Mouse (Mus musculus): ENCODE results near the gene Zfp358.

The Zfp358 gene

DNA sequence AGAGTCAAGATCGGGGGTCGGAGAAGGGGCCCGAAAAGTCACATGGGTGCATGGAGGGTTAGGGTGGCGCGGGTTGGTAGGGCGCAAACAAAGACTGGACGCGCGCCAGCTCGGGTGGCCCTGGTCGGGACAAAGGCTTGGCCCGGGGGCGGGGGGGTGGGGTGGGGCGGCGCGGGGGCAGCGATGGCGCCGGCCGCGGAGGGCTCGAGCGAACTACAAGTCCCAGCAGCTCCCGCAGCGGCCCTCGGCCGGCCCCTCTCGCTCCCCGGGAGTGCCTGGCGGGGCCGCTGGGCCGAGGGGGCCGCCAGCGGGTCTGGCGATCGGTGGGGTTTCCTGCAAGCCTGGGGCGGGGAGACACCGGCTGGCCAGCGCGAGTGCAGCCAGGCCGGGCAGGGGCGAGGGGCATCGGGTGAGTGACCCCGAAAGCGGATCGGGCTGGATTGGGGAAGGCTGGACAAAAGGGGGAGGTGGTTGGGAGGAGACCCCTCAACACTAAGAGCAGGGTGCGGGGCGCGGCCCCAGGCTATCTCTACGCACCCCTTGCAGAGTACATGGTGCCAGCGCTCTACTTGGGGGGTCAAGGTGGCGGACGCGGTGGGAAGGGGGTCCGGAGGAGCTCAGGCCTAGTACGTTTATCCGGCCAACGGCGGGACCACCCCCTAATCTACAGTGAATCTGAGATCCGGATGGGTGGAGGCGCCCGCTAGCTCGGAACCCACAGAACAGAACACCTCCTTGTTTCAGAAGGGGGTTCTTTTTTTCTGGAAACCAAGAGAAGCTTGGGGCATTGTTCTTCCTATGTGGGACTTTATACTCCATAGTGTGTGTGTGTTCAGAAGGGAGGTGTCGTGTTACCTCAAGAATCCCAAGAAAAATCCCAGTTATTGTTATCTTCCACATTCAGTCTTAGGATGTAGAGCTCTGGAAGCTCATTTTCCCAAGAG lies at the start of gene Zfp358:
TSS of gene Zfp358 (plus strand) at position 238 of the 944 bp plus-strand sequence.
- peak; percentile 54 for DNase-seq (ENCODE audit: low read depth, low spot score)

GRCm38 (mm10) chr8:3449226-3449625 lies 43.7 kb upstream of the Zfp358 start:
- no peak for DNase-seq (ENCODE audit: low read depth, low spot score)

DNA sequence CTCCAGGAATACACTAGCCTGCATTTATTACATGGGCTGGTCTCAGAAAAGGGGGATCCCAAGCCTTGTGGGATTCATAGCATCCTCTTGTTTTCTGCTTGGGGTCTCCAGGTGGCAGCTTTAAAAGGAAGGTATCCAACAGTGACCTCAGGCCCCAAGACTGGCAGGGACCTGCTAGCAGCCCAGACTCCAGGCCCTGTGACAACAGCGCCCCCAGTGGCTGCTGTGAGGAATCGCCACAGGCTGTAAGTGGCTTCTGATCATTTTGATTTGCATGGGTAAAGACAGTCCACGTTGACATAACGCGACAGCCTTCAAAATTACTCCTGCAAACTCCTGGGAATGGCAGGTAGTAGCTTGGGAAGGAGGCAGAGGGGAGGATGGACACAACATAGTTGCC lies 42.3 kb upstream of the Zfp358 start:
- DNase-seq (ENCODE audit: low read depth, low spot score), result no peak

- no peak for DNase-seq (ENCODE audit: low read depth, low spot score)
Observed at GRCm38 (mm10) chr8:3451992-3452391, 40.9 kb upstream of the Zfp358 start.

GRCm38 (mm10) chr8:3463248-3463647 lies 29.7 kb upstream of the Zfp358 start:
- DNase-seq (ENCODE audit: low read depth, low spot score), result no peak

DNA sequence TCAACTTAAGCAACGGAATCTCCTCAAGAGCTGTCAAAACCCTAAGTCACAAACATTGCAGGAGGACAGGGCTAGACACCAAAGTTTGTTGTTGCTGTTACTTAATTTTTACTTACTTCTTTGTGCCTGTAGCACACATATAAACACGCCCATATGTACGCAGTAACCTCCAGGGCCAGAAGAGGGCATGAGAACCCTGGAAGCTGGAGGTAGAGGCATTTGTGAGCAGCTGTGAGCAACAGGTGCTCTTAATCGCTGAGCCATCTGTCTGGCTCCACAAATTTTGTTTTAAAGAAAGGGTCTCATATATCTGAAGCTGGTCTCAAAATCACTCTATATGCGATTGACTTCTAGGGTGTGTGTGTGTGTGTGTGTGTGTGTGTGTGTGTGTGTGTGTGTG lies 28.6 kb upstream of the Zfp358 start:
- DNase-seq (ENCODE audit: low read depth, low spot score), result no peak

- peak; percentile 77 for DNase-seq (ENCODE audit: low read depth, low spot score)
Observed at GRCm38 (mm10) chr8:3467006-3467885, 25.7 kb upstream of the Zfp358 start, which contains the start of gene Pex11g. Pex11g (minus strand) TSS chr8:3467680.

DNA sequence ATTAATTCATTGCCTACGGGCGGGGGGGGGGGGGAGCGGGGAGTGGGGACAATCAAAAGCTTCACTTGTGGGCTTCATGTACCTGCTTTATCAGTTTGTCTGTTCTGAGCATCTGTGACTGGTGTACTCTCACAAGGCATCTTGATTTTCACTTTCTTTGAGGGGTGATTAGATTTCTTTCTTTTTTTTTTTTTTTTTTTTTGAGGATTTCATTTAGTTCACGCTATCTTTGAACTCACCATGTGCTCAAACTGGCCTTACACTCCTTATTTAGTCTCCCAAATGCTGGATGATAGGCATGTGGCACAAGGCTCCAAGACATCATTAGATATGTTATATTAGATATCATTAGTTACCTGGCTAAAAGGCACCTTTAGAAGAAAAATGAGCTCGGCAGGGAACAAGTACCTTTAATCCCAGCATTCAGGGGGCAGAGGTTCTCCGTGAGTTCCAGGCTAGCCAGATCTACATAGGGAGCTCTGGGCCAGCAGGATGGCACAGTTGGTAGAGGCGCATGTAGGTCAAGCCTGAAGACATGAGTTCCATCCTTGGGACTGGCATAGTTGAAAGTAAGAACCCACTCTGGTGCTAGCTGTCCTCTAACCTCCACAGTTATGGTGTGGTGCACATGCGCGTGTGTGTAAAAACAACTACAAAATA lies 24.9 kb upstream of the Zfp358 start:
- DNase-seq (ENCODE audit: low read depth, low spot score), result no peak

GRCm38 (mm10) chr8:3468838-3469237 lies 24.1 kb upstream of the Zfp358 start:
- no peak for DNase-seq (ENCODE audit: low read depth, low spot score)

DNA sequence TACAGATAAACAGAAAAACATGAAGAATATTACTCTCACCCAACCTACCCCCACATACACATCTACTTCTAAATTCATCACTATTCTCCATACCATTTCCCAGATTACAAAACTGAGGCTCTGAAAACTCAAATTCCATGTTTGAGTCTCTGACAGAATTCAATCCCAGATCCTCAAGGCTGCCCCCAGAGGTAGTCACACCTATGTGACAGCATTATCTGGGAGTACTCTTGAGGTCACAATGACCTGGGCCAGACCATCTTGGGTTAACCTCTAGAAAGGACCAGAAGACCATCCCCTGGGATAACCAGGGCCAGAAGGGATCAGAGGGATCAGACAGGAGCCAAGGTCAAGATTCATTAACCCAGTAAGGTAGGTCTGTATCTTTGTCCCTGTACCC lies 22.4 kb upstream of the Zfp358 start, which contains the start of gene Tex45:
TSS of gene Tex45 (plus strand) at position 301 of the 400 bp plus-strand sequence.
- no peak for DNase-seq (ENCODE audit: low read depth, low spot score)

DNA sequence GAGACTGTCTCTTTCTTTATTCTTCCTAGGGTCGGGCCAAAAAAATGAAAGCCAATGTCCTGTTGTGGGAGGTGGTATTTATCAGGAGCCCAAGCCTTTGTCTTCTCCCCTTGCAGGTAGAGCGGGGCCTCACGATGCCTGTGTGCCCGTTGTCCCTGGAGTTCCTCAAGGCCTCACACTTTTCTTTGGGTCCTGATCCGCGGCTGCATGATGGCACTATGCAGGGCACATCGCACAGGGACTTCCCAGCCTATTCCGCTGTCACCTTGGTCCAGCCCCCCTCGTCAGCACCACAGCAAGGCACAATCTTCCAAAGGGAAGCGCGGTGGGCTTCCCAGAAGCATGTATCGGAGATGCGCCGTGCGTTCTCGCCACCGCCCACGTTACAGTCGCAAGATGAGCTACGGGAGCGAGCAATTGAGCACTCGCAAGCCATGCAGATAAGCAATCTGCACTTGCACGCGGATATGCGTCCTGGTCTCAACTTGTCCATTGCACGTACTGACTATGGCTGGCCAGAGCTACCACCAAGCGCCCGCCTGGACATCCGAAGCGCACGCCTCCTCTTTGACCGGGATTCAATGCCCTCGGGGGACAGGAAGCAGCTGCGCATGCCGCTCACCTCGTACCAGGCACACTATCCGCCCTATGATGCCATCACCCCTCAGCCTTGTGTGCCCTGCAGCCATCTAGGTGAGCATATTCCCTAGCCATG lies 17.1 kb upstream of the Zfp358 start:
- DNase-seq (ENCODE audit: low read depth, low spot score), result no peak

DNA sequence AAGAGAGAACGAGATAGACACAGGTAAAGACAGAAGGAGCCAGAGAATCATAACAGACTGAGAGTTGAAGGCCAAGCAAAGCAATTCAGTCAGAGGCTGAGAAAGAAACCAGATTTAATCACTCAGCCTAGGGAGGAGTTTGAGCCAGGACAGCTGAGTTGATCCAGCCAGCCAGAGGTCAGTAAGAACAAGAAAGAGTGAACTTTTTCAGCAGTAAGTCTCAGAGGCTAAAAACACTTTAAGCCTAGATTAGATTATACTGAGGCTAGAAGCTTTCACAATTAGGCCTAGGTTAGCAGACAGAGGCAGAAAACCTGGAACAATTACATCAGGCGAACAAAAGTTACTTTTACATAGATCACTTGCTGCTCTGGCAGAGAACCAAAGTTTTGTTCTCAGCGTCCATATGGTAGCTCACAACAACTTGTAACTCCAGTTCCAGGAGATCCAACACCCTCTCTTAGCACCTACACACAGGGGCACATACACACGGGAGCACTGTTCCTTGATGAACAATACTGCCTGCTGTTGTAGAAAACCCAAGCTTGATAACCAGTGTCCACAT lies 12.6 kb upstream of the Zfp358 start:
- DNase-seq (ENCODE audit: low read depth, low spot score), result no peak

DNA sequence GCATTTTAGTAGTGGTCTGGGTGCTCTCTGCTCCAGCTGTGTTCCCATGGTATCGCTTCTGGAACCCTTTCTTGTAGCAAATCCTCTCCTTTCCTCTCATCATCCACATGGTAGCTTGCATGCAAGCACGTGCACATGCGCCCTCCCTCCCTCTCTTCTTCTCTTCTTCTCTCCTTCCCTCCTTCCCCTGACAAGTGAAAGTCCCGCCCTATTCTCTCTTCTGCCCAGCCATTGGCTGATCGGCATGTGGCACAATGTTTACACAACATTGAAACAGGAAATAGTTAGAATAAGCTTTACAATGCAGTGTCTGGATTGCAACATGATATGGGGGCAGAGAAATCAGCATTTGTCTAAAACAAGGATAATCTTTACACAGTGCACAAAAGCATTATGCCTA lies 11.3 kb upstream of the Zfp358 start:
- no peak for DNase-seq (ENCODE audit: low read depth, low spot score)

- DNase-seq (ENCODE audit: low read depth, low spot score), result no peak
Observed at GRCm38 (mm10) chr8:3482240-3482740, 10.6 kb upstream of the Zfp358 start.

GRCm38 (mm10) chr8:3483546-3483945 lies 9.4 kb upstream of the Zfp358 start:
- DNase-seq (ENCODE audit: low read depth, low spot score), result no peak

GRCm38 (mm10) chr8:3485192-3485591 lies 7.7 kb upstream of the Zfp358 start:
- DNase-seq (ENCODE audit: low read depth, low spot score), result no peak

DNA sequence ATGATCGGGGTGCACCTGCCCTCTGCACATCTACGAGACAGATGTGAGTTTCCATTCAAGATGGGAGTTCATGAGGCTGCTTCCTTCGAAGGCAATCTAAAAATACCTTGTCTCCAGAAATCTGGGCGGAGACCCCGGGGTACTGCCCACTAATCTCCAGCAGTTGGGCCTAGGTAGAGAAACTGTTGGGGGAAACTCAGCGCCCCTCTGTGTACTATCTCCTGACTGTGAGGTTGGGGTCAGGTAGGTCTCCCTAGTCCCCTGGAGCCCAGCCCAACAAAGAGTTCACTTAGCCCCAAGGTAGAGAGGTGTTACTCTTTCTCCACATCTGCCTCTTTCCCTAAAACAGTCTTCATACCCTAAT lies 889 bp downstream of the Zfp358 start:
- no peak for DNase-seq (ENCODE audit: low read depth, low spot score)

DNA sequence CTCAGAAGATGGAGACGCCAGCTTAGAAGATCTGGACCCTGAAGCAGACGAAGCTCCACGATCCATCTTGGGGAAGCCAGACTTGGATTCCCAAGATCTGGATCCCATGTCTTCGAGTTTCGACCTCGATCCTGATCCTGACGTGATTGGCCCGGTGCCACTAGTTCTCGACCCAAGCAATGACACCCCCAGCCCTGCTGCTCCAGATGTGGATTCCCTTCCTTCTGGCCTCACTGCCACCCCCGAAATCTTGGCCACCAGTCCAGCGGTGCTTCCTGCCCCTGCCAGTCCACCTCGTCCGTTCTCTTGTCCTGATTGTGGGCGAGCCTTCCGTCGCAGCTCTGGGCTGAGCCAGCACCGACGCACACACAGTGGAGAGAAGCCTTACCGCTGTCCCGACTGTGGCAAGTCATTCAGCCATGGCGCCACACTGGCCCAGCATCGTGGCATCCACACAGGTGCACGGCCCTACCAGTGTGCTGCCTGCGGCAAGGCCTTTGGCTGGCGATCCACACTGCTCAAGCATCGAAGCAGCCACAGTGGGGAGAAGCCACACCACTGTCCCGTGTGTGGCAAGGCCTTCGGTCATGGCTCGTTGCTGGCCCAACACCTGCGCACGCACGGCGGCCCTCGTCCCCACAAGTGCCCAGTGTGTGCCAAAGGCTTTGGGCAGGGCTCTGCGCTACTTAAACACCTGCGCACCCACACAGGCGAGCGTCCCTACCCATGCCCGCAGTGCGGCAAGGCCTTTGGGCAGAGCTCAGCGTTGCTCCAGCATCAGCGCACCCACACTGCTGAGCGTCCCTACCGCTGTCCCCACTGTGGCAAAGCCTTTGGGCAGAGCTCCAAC lies 2.9 kb downstream of the Zfp358 start:
- DNase-seq (ENCODE audit: low read depth, low spot score), result no peak

DNA sequence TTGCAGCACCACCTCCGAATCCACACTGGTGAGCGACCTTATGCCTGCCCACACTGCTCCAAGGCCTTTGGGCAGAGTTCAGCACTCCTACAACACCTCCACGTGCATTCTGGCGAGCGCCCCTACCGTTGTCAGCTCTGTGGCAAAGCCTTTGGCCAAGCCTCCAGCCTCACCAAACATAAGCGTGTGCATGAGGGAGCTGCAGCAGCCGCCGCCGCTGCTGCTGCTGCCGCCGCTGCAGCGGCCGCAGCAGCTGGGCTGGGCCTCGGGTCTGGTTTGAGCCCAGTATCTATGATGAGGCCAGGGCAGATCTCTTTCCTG lies 3.5 kb downstream of the Zfp358 start:
- no peak for DNase-seq (ENCODE audit: low read depth, low spot score)

DNA sequence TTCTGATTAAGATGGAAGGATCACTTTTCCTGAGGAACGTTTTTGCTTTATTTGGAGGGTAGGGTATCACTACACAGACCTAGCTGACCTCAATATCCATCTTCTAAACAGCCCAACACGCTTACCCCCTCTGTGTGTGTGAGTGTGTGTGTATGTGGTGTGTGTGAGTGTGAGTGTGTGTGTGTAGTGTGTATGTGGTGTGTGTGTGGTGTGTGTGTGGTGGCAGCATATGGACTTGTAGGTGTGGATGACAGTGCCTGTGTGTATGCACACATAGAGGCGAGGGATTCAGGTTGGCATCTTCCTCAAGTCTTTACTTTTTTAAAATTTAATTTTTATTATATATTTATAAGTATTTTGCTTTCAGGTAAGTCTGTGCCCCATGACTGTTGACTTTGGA lies 5.6 kb downstream of the Zfp358 start:
- DNase-seq (ENCODE audit: low read depth, low spot score), result no peak

Measured in brain, embryonic 18.5 days (tissue).